Mouse (Mus musculus) ES-E14 (cell line): Measurements from ENCODE around the gene Tiam1. TPM values are rescaled to one million over a fixed set of nuclear protein-coding genes. Genes with fewer than 3 reads are reported as not detected.

Experiments
- DNase-seq: peaks from one replicate; pipeline ENCODE4 v3.0.0-alpha.2; 2013; ENCODE audit warnings: low read depth, low spot score
- H3K27ac ChIP-seq: 2 replicates; pipeline ENCODE4 v1.5.1; 2012; ENCODE audit warnings: low read depth, mild to moderate bottlenecking, low read length, moderate library complexity, mixed read lengths; ENCODE audit not compliant: poor library complexity, insufficient read depth, severe bottlenecking
- H3K36me3 ChIP-seq: 2 replicates; pipeline ENCODE4 v1.6.1; 2012; ENCODE audit warnings: mild to moderate bottlenecking, low read length, moderate library complexity, mixed read lengths; ENCODE audit not compliant: control insufficient read depth, poor library complexity, insufficient read depth, severe bottlenecking
- H3K4me1 ChIP-seq, 2 experiments: fragments of 150-350 bp in 1 of 2; sonication (generic) in 1 of 2; 2 replicates each; pipeline ENCODE4 v1.6.1; 2012; ENCODE audit warnings: low read length in 2 of 2, mild to moderate bottlenecking in 1 of 2, mixed read lengths in 1 of 2; ENCODE audit not compliant: control insufficient read depth in 2 of 2, insufficient read depth in 2 of 2, poor library complexity in 1 of 2
- H3K4me3 ChIP-seq, 2 experiments: fragments of 150-350 bp in 1 of 2; sonication (generic) in 1 of 2; 2 replicates each; pipeline ENCODE4 v1.5.1; 2012; ENCODE audit warnings: low read length in 2 of 2, low read depth in 1 of 2, mild to moderate bottlenecking in 1 of 2, mixed read lengths in 1 of 2; ENCODE audit not compliant: insufficient read depth in 1 of 2, poor library complexity in 1 of 2, severe bottlenecking in 1 of 2
- H3K9ac ChIP-seq: 2 replicates; pipeline ENCODE4 v1.6.1; 2012; ENCODE audit warnings: low read depth, mild to moderate bottlenecking, low read length, mixed read lengths; ENCODE audit not compliant: poor library complexity, insufficient read depth, severe bottlenecking
- H3K9me3 ChIP-seq: fragments of 150-350 bp; sonication (generic); 2 replicates; pipeline ENCODE4 v1.6.1; 2012; ENCODE audit warnings: low read depth, mild to moderate bottlenecking, low read length; ENCODE audit not compliant: control insufficient read depth, insufficient read depth
- CHD2 ChIP-seq: IDR thresholded peaks from 2 replicates; pipeline ENCODE4 v1.6.1; 2014; ENCODE audit warnings: mild to moderate bottlenecking, low read depth, low read length, inconsistent platforms
- HCFC1 ChIP-seq: IDR thresholded peaks from 2 replicates; pipeline ENCODE4 v1.6.1; 2012; ENCODE audit warnings: low read length, inconsistent platforms, borderline replicate concordance; ENCODE audit not compliant: insufficient read depth
- MAFK ChIP-seq: IDR thresholded peaks from 2 replicates; pipeline ENCODE4 v1.6.1; 2014; ENCODE audit warnings: mild to moderate bottlenecking, low read depth, low read length, inconsistent platforms; ENCODE audit not compliant: insufficient read depth
- ZC3H11A ChIP-seq: IDR thresholded peaks from 2 replicates; pipeline ENCODE4 v1.6.1; 2012; ENCODE audit warnings: low read depth, mild to moderate bottlenecking, inconsistent platforms, low read length, borderline replicate concordance
- ZNF384 ChIP-seq: IDR thresholded peaks from 2 replicates; pipeline ENCODE4 v1.6.1; 2012; ENCODE audit warnings: low read depth, low read length, inconsistent platforms
- in situ Hi-C, 2 experiments: fragments of 600-800 bp; cut with MboI; formaldehyde crosslinking; loops; one replicate each; pipeline ENCODE4 v1.15.1; 2025; ENCODE audit warnings: low sequenced_read_pairs in 2 of 2, inconsistent platforms in 1 of 2; ENCODE audit not compliant: unreplicated experiment in 2 of 2
- total RNA-seq: library from RNA; depleted of rRNA; stranded (reverse); fragments of 300-350 nt; gene quantifications from 2 replicates; pipeline ENCODE4 v1.2.3, GENCODE M21; 2012

Gene Tiam1
- total RNA-seq, 1 experiment, result 15.7 TPM

- no peak overlapping the region for H3K9ac ChIP-seq
- DNase-seq, result no peak
- no peak for TF ChIP-seq ZC3H11A
- peaks cover 0 to 9% of the 10 kb centered on the region in 2 experiments; a peak in 2 of 4 replicates for H3K4me1 ChIP-seq
- H3K36me3 ChIP-seq, result no peaks in the 10 kb centered on the region; the same call in 1 of the 2 replicates
- no peak overlapping the region for H3K27ac ChIP-seq
- in situ Hi-C loops, result no loop called here
- peak overlapping the region; percentile 30 to 44; a peak in 3 of 4 replicates for H3K4me3 ChIP-seq
- H3K9me3 ChIP-seq, result no peaks in the 10 kb centered on the region
Observed at GRCm38 (mm10) chr16:89896885-89897546, 246.6 kb downstream of the Tiam1 start.

GRCm38 (mm10) chr16:89896392-89896791, 247.2 kb downstream of the Tiam1 start:
- Histone ChIP-seq H3K9ac (no peak overlapping the region), H3K27ac (no peak overlapping the region), H3K9me3 (no peaks in the 10 kb centered on the region), H3K36me3 (no peaks in the 10 kb centered on the region; the same call in 1 of the 2 replicates), H3K4me3 (no peak overlapping the region), H3K4me1 (peaks cover 0 to 9% of the 10 kb centered on the region in 2 experiments; a peak in 2 of 4 replicates)
- no peak for DNase-seq
- TF ChIP-seq ZNF384 (no peak), ZC3H11A (no peak), CHD2 (no peak)
- in situ Hi-C loops, result no loop called here

GRCm38 (mm10) chr16:89895283-89895682, 248.3 kb downstream of the Tiam1 start:
- no peaks in the 10 kb centered on the region; the same call in 1 of the 2 replicates for H3K36me3 ChIP-seq
- no peak overlapping the region for H3K9ac ChIP-seq
- in situ Hi-C loops, result no loop called here
- DNase-seq, result no peak
- H3K9me3 ChIP-seq, result no peaks in the 10 kb centered on the region
- peaks cover 0 to 12% of the 10 kb centered on the region in 2 experiments; a peak in 2 of 4 replicates for H3K4me1 ChIP-seq
- no peak overlapping the region for H3K4me3 ChIP-seq
- H3K27ac ChIP-seq, result no peak overlapping the region
- no peak for TF ChIP-seq MAFK
- no peak for TF ChIP-seq ZC3H11A
- TF ChIP-seq HCFC1, result no peak
- TF ChIP-seq CHD2, result no peak
- no peak for TF ChIP-seq ZNF384

GRCm38 (mm10) chr16:89894816-89895215, 248.8 kb downstream of the Tiam1 start:
- H3K4me3 ChIP-seq, result no peak overlapping the region
- TF ChIP-seq MAFK (no peak), ZNF384 (no peak)
- H3K9ac ChIP-seq, result no peak overlapping the region
- in situ Hi-C loops, result no loop called here
- DNase-seq, result no peak
- peaks cover 0 to 15% of the 10 kb centered on the region in 2 experiments; a peak in 2 of 4 replicates for H3K4me1 ChIP-seq
- no peaks in the 10 kb centered on the region for H3K9me3 ChIP-seq
- H3K27ac ChIP-seq, result no peak overlapping the region
- no peaks in the 10 kb centered on the region; the same call in 1 of the 2 replicates for H3K36me3 ChIP-seq
